Mouse (Mus musculus) neural tube, embryonic 14.5 days (tissue): ENCODE results near the gene Creg1. TPM values are rescaled to one million over a fixed set of nuclear protein-coding genes. Genes with fewer than 3 reads are reported as not detected.

Experiments used
- ATAC-seq: fragments of 200-750 bp; cut with Nextera tagmentation; 2 replicates; pipeline ENCODE4 v1.8.0; 2017; ENCODE audit warnings: low read depth, mild to moderate bottlenecking, moderate TSS enrichment, moderate library complexity
- H3K27ac ChIP-seq: fragments of 300-500 bp; sonication (generic); 2 replicates; pipeline ENCODE4 v1.5.1; 2014; ENCODE audit warnings: low read depth, mild to moderate bottlenecking, control low read depth, low read length, moderate library complexity, mixed read lengths
- H3K27me3 ChIP-seq: fragments of 300-500 bp; sonication (generic); 2 replicates; pipeline ENCODE4 v1.6.1; 2014; ENCODE audit warnings: low read length; ENCODE audit not compliant: control insufficient read depth, insufficient read depth
- H3K36me3 ChIP-seq: fragments of 300-500 bp; sonication (generic); 2 replicates; pipeline ENCODE4 v1.6.1; 2014; ENCODE audit warnings: low read length, mixed read lengths; ENCODE audit not compliant: control insufficient read depth, insufficient read depth
- H3K4me1 ChIP-seq: fragments of 300-500 bp; sonication (generic); 2 replicates; pipeline ENCODE4 v1.6.1; 2014; ENCODE audit warnings: low read length; ENCODE audit not compliant: control insufficient read depth, insufficient read depth
- H3K4me2 ChIP-seq: fragments of 300-500 bp; sonication (generic); 2 replicates; pipeline ENCODE4 v1.6.1; 2014; ENCODE audit warnings: mild to moderate bottlenecking, low read depth, low read length, control low read depth
- H3K4me3 ChIP-seq: fragments of 300-500 bp; sonication (generic); 2 replicates; pipeline ENCODE4 v1.5.1; 2014; ENCODE audit warnings: low read depth, low read length, control low read depth, mixed read lengths
- H3K9ac ChIP-seq: fragments of 300-500 bp; sonication (generic); replicated peaks from 2 replicates; pipeline ENCODE4 v1.6.1; 2014; ENCODE audit warnings: low read depth, mild to moderate bottlenecking, control low read depth, low read length, mixed read lengths
- H3K9me3 ChIP-seq: fragments of 300-500 bp; sonication (generic); 2 replicates; pipeline ENCODE4 v1.6.1; 2016; ENCODE audit warnings: low read length; ENCODE audit not compliant: control insufficient read depth
- WGBS: fragments of 180-500 bp; shearing (Covaris S2); extraction: QIAGEN DNeasy Blood & Tissue Kit; methylation state at CpG from one replicate; pipeline ENCODE4 v1.1.7; 2014; 5-methylcytosine and 5-hydroxymethylcytosine counted together
- polyA plus RNA-seq: library from polyadenylated mRNA; unstranded; fragments of >200 nt; fragmentation: Nextera tagmentation; extraction: Ambion mirVana; gene quantifications from 2 replicates; pipeline ENCODE4 v1.2.1, GENCODE M21; 2014

The Creg1 gene
- polyA plus RNA-seq, 1 experiment from 2014 or later: 39.7 TPM

GRCm38 (mm10) chr1:165789963-165790362 is 26.4 kb downstream of the Creg1 start:
- Histone ChIP-seq H3K4me2 (no peak overlapping the region), H3K4me3 (no peak overlapping the region), H3K4me1 (peaks cover 6% of the 10 kb centered on the region; the same call in 1 of the 2 replicates), H3K9ac (no peak overlapping the region), H3K27me3 (no peaks in the 10 kb centered on the region), H3K36me3 (no peaks in the 10 kb centered on the region), H3K27ac (no peak overlapping the region), H3K9me3 (no peaks in the 10 kb centered on the region)
- WGBS: 89% methylated on average over 6 of the region's 6 CpGs
- ATAC-seq: no peak

GRCm38 (mm10) chr1:165790461-165791210 is 27.1 kb downstream of the Creg1 start:
- Histone ChIP-seq H3K36me3 (no peaks in the 10 kb centered on the region), H3K4me1 (peaks cover 6% of the 10 kb centered on the region; the same call in 1 of the 2 replicates), H3K9me3 (no peaks in the 10 kb centered on the region), H3K27ac (no peak overlapping the region), H3K4me3 (no peak overlapping the region), H3K9ac (no peak overlapping the region), H3K4me2 (no peak overlapping the region), H3K27me3 (no peaks in the 10 kb centered on the region)
- ATAC-seq: no peak
- 93% methylated on average over 17 of the region's 17 CpGs for WGBS

- no peak for ATAC-seq
These were observed 27.9 kb downstream of the Creg1 start for GRCm38 (mm10) chr1:165791411-165791810.

GRCm38 (mm10) chr1:165801709-165802310 is 38.3 kb downstream of the Creg1 start:
- Histone ChIP-seq H3K36me3 (no peaks in the 10 kb centered on the region), H3K27ac (no peak overlapping the region), H3K4me3 (no peak overlapping the region), H3K9ac (no peak overlapping the region), H3K27me3 (no peaks in the 10 kb centered on the region), H3K9me3 (no peaks in the 10 kb centered on the region), H3K4me1 (no peaks in the 10 kb centered on the region), H3K4me2 (no peak overlapping the region)
- no peak for ATAC-seq
- WGBS: 87% methylated on average over 11 of the region's 11 CpGs

More at GRCm38 (mm10) chr1:165791411-165791810, 27.9 kb downstream of the Creg1 start:
- 82% methylated on average over 9 of the region's 9 CpGs for WGBS
- Histone ChIP-seq H3K4me3 (no peak overlapping the region), H3K9me3 (no peaks in the 10 kb centered on the region), H3K27ac (no peak overlapping the region), H3K4me2 (no peak overlapping the region), H3K4me1 (no peaks in the 10 kb centered on the region), H3K9ac (no peak overlapping the region), H3K36me3 (no peaks in the 10 kb centered on the region), H3K27me3 (no peaks in the 10 kb centered on the region)

- WGBS: 83% methylated on average over 5 of the region's 5 CpGs
- Histone ChIP-seq H3K27me3 (no peaks in the 10 kb centered on the region), H3K36me3 (no peaks in the 10 kb centered on the region), H3K4me1 (no peaks in the 10 kb centered on the region), H3K4me2 (no peak overlapping the region), H3K9me3 (no peaks in the 10 kb centered on the region), H3K27ac (no peak overlapping the region), H3K9ac (no peak overlapping the region), H3K4me3 (no peak overlapping the region)
- no peak for ATAC-seq
These were observed 39.6 kb downstream of the Creg1 start for GRCm38 (mm10) chr1:165803107-165803506.

- 95% methylated on average over 4 of the region's 4 CpGs for WGBS
- H3K4me1 ChIP-seq: no peaks in the 10 kb centered on the region
- H3K9ac ChIP-seq: no peak overlapping the region
- no peak overlapping the region for H3K27ac ChIP-seq
- H3K9me3 ChIP-seq: no peaks in the 10 kb centered on the region
- ATAC-seq: no peak
- H3K36me3 ChIP-seq: no peaks in the 10 kb centered on the region
- no peak overlapping the region for H3K4me3 ChIP-seq
- no peak overlapping the region for H3K4me2 ChIP-seq
- H3K27me3 ChIP-seq: no peaks in the 10 kb centered on the region
These were observed 40.6 kb downstream of the Creg1 start for GRCm38 (mm10) chr1:165804133-165804532.

GRCm38 (mm10) chr1:165810633-165811032 is 47.1 kb downstream of the Creg1 start:
- no peaks in the 10 kb centered on the region for H3K9me3 ChIP-seq
- no peak overlapping the region for H3K4me2 ChIP-seq
- 0 out of 2 replicates have a peak, but pooled peaks cover 3% of the 10 kb centered on the region for H3K27me3 ChIP-seq
- no peaks in the 10 kb centered on the region for H3K36me3 ChIP-seq
- no peak overlapping the region for H3K27ac ChIP-seq
- H3K4me1 ChIP-seq: peaks cover 12% of the 10 kb centered on the region; the same call in 1 of the 2 replicates
- no peak overlapping the region for H3K9ac ChIP-seq
- H3K4me3 ChIP-seq: no peak overlapping the region
- ATAC-seq: no peak
- 80% methylated on average over 2 of the region's 2 CpGs for WGBS

- Histone ChIP-seq H3K9ac (no peak overlapping the region), H3K27ac (no peak overlapping the region), H3K36me3 (no peaks in the 10 kb centered on the region), H3K4me3 (no peak overlapping the region), H3K4me1 (peaks cover 12% of the 10 kb centered on the region; the same call in 1 of the 2 replicates), H3K4me2 (no peak overlapping the region), H3K9me3 (no peaks in the 10 kb centered on the region), H3K27me3 (peaks cover 3% of the 10 kb centered on the region; the same call in 1 of the 2 replicates)
- no peak for ATAC-seq
- 85% methylated on average over 5 of the region's 5 CpGs for WGBS
These were observed 47.6 kb downstream of the Creg1 start for GRCm38 (mm10) chr1:165811170-165811569.

- Histone ChIP-seq H3K36me3 (no peaks in the 10 kb centered on the region), H3K9ac (no peak overlapping the region), H3K27me3 (peaks cover 6% of the 10 kb centered on the region; the same call in 1 of the 2 replicates), H3K27ac (no peak overlapping the region), H3K4me3 (no peak overlapping the region), H3K9me3 (no peaks in the 10 kb centered on the region), H3K4me2 (no peak overlapping the region), H3K4me1 (peaks cover 12% of the 10 kb centered on the region; the same call in 1 of the 2 replicates)
- 87% methylated on average over 3 of the region's 3 CpGs for WGBS
- ATAC-seq: no peak
These were observed 49.2 kb downstream of the Creg1 start for GRCm38 (mm10) chr1:165812775-165813174.
